In genomic region chr16:12904937-12905336, GRCm38 (mm10) we compare ENCODE assay signal across 28 mouse cellular contexts.
DNase-seq lines count a peak whose midpoint lies in the region; ATAC-seq and TF ChIP-seq lines count a peak whose summit lies in the region.
"Had no signal": no experiment of that assay in that cellular context is flagged by ENCODE, and none has a peak within 500 bp of the region (broad histone marks: within the 10 kb centered on the region; RNA-seq: fewer than 3 reads in every experiment).

No protein-coding gene starts in this region.

- intact Hi-C loops in heart, adult 2 months (cut with DNase I), result no loop called here

- no peaks in the 10 kb centered on the region for H3K79me2 ChIP-seq in heart, adult 2 months (replicated peaks; ENCODE audit: control insufficient read depth, insufficient read depth, low read length)

- ATAC-seq in liver, postnatal 0 days, result no peak
- ATAC-seq in liver, embryonic 12.5 days, result no peak
- no peak for ATAC-seq in stomach, postnatal 0 days (ENCODE audit: low FRiP score, low TSS enrichment)
- ATAC-seq in forebrain, embryonic 16.5 days, result no peak
- ATAC-seq: forebrain, embryonic 15.5 days had no signal

- H3K27ac ChIP-seq in heart, adult 2 months, result no peak overlapping the region
- H3K27ac ChIP-seq in liver, postnatal 0 days (ENCODE audit: low read depth), result no peak overlapping the region
- H3K27ac ChIP-seq in liver, embryonic 12.5 days, result no peak overlapping the region
- H3K27ac ChIP-seq in stomach, postnatal 0 days (replicated peaks), result no peak overlapping the region
- H3K27ac ChIP-seq in forebrain, embryonic 16.5 days (ENCODE audit: low read length), result no peak overlapping the region
- H3K27ac ChIP-seq: forebrain, embryonic 15.5 days; hindbrain, embryonic 13.5 days; kidney, embryonic 15.5 days; limb, embryonic 10.5 days; limb, embryonic 15.5 days; midbrain, embryonic 12.5 days; neural tube, embryonic 15.5 days; stomach, embryonic 15.5 days had no signal

- H3K4me2 ChIP-seq in liver, postnatal 0 days (ENCODE audit: low read depth, low read length), result no peak overlapping the region
- no peak overlapping the region for H3K4me2 ChIP-seq in liver, embryonic 12.5 days
- no peak overlapping the region for H3K4me2 ChIP-seq in stomach, postnatal 0 days (replicated peaks; ENCODE audit: low read depth)
- H3K4me2 ChIP-seq in forebrain, embryonic 16.5 days (ENCODE audit: low read length), result no peak overlapping the region
- H3K4me2 ChIP-seq: forebrain, embryonic 15.5 days; heart, embryonic 11.5 days; hindbrain, embryonic 13.5 days; kidney, embryonic 15.5 days; limb, embryonic 15.5 days; midbrain, embryonic 12.5 days; neural tube, embryonic 15.5 days; stomach, embryonic 15.5 days had no signal

- H3K4me3 ChIP-seq in heart, adult 2 months, result no peak overlapping the region
- H3K4me3 ChIP-seq in liver, postnatal 0 days (ENCODE audit: low read depth, low read length), result no peak overlapping the region
- no peak overlapping the region for H3K4me3 ChIP-seq in liver, embryonic 12.5 days
- H3K4me3 ChIP-seq in stomach, postnatal 0 days (ENCODE audit: low read depth, low read length), result no peak overlapping the region
- H3K4me3 ChIP-seq in forebrain, embryonic 16.5 days (replicated peaks; ENCODE audit: low read length), result no peak overlapping the region
- H3K4me3 ChIP-seq: forebrain, embryonic 15.5 days; hindbrain, embryonic 13.5 days; kidney, embryonic 15.5 days; limb, embryonic 10.5 days; limb, embryonic 15.5 days; megakaryocyte, embryonic 14.5 days; midbrain, embryonic 12.5 days; neural tube, embryonic 15.5 days; stomach, embryonic 15.5 days had no signal

- no peaks in the 10 kb centered on the region for H3K36me3 ChIP-seq in heart, adult 2 months (ENCODE audit: control insufficient read depth, insufficient read depth, low read length)
- no peaks in the 10 kb centered on the region for H3K36me3 ChIP-seq in liver, postnatal 0 days (replicated peaks; ENCODE audit: insufficient read depth, low read length)
- no peaks in the 10 kb centered on the region for H3K36me3 ChIP-seq in liver, embryonic 12.5 days
- H3K36me3 ChIP-seq in stomach, postnatal 0 days (ENCODE audit: control insufficient read depth, insufficient read depth, low read length), result no peaks in the 10 kb centered on the region
- H3K36me3 ChIP-seq in forebrain, embryonic 16.5 days (ENCODE audit: control insufficient read depth, insufficient read depth), result no peaks in the 10 kb centered on the region
- H3K36me3 ChIP-seq: forebrain, embryonic 15.5 days; G1E; hindbrain, embryonic 13.5 days; kidney, embryonic 15.5 days; limb, embryonic 10.5 days; limb, embryonic 15.5 days; midbrain, embryonic 12.5 days; neural tube, embryonic 15.5 days; stomach, embryonic 15.5 days had no signal

- no peak for TF ChIP-seq EP300 in heart, adult 2 months (IDR thresholded peaks at IDR 0.05; ENCODE audit: insufficient read depth, low read depth, low read length)
- no peak for TF ChIP-seq EP300 in liver, postnatal 0 days (IDR thresholded peaks at IDR 0.05; ENCODE audit: low read depth)
- TF ChIP-seq EP300 in stomach, postnatal 0 days (optimal IDR thresholded peaks at IDR 0.05), result no peak

- TF ChIP-seq CTCF in heart, adult 2 months (IDR thresholded peaks at IDR 0.05), result peak; percentile 13; the same call in 1 of the 2 replicates
- peak; percentile 29; the same call in 1 of the 2 replicates for TF ChIP-seq CTCF in liver, postnatal 0 days (IDR thresholded peaks at IDR 0.05; ENCODE audit: low read depth)
- TF ChIP-seq CTCF in stomach, postnatal 0 days (IDR thresholded peaks at IDR 0.05; ENCODE audit: low read depth), result peak; percentile 10; the same call in 1 of the 2 replicates

- no peaks in the 10 kb centered on the region for H3K4me1 ChIP-seq in heart, adult 2 months (ENCODE audit: control insufficient read depth, insufficient read depth, low read length)
- H3K4me1 ChIP-seq in liver, postnatal 0 days (ENCODE audit: insufficient read depth), result no peaks in the 10 kb centered on the region
- no peaks in the 10 kb centered on the region for H3K4me1 ChIP-seq in liver, embryonic 12.5 days
- no peaks in the 10 kb centered on the region for H3K4me1 ChIP-seq in stomach, postnatal 0 days (replicated peaks; ENCODE audit: control insufficient read depth, insufficient read depth)
- 0 out of 2 replicates have a peak, but pooled peaks cover 3% of the 10 kb centered on the region for H3K4me1 ChIP-seq in forebrain, embryonic 16.5 days (replicated peaks; ENCODE audit: control insufficient read depth, insufficient read depth, low read length)
- H3K4me1 ChIP-seq: kidney, embryonic 15.5 days; limb, embryonic 10.5 days; limb, embryonic 15.5 days; stomach, embryonic 15.5 days had no signal

- DNase-seq in heart, adult 2 months, result no peak
- no peak for DNase-seq in heart, adult 8-10 months (ENCODE audit: low spot score)
- DNase-seq in liver, postnatal 0 days, result no peak
- peak; percentile 58 for DNase-seq in R1 (ENCODE audit: low read depth, low spot score)
- no peak for DNase-seq in stomach, postnatal 0 days (ENCODE audit: low spot score)
- DNase-seq in adrenal gland, postnatal 4 days (ENCODE audit: low spot score in 2 of 2), result no peak
- DNase-seq: adrenal gland, postnatal 25 days; cerebellum, adult 18-20 months; cerebellum, postnatal 10 days; heart, postnatal 36 days; kidney, adult 18-20 months; kidney, postnatal 36 days; lung, postnatal 36 days; right cerebral cortex, postnatal 25 days; thymus, postnatal 14 days had no signal

- no peak for TF ChIP-seq POLR2A in heart, adult 2 months (IDR thresholded peaks at IDR 0.05; ENCODE audit: insufficient read depth, low read depth, low read length)

- no peak overlapping the region for H3K9ac ChIP-seq in heart, adult 2 months (ENCODE audit: low read depth, low read length)
- H3K9ac ChIP-seq in liver, postnatal 0 days (replicated peaks), result no peak overlapping the region
- no peak overlapping the region for H3K9ac ChIP-seq in liver, embryonic 12.5 days
- no peak overlapping the region for H3K9ac ChIP-seq in stomach, postnatal 0 days (ENCODE audit: low read length)
- H3K9ac ChIP-seq in forebrain, embryonic 16.5 days (replicated peaks; ENCODE audit: low read depth, low read length), result no peak overlapping the region
- H3K9ac ChIP-seq: forebrain, embryonic 15.5 days; hindbrain, embryonic 13.5 days; kidney, embryonic 15.5 days; limb, embryonic 15.5 days; midbrain, embryonic 12.5 days; neural tube, embryonic 15.5 days; stomach, embryonic 15.5 days had no signal

- H3K27me3 ChIP-seq in heart, adult 2 months (ENCODE audit: control insufficient read depth, insufficient read depth, low read length), result no peaks in the 10 kb centered on the region
- H3K27me3 ChIP-seq in liver, postnatal 0 days (ENCODE audit: insufficient read depth, low read length), result 0 out of 2 replicates have a peak, but pooled peaks cover 3% of the 10 kb centered on the region
- H3K27me3 ChIP-seq in liver, embryonic 12.5 days (replicated peaks), result no peaks in the 10 kb centered on the region
- no peaks in the 10 kb centered on the region for H3K27me3 ChIP-seq in stomach, postnatal 0 days (ENCODE audit: control insufficient read depth, insufficient read depth, low read length)
- H3K27me3 ChIP-seq in forebrain, embryonic 16.5 days (replicated peaks; ENCODE audit: control insufficient read depth, insufficient read depth, low read length), result no peaks in the 10 kb centered on the region
- H3K27me3 ChIP-seq: forebrain, embryonic 15.5 days; hindbrain, embryonic 13.5 days; kidney, embryonic 15.5 days; limb, embryonic 15.5 days; megakaryocyte, embryonic 14.5 days; midbrain, embryonic 12.5 days; neural tube, embryonic 15.5 days; stomach, embryonic 15.5 days had no signal

- H3K9me3 ChIP-seq in liver, postnatal 0 days (ENCODE audit: low read length), result no peaks in the 10 kb centered on the region
- H3K9me3 ChIP-seq in liver, embryonic 12.5 days (replicated peaks), result no peaks in the 10 kb centered on the region
- H3K9me3 ChIP-seq in stomach, postnatal 0 days (ENCODE audit: control insufficient read depth, low read length), result no peaks in the 10 kb centered on the region
- H3K9me3 ChIP-seq in forebrain, embryonic 16.5 days (ENCODE audit: control insufficient read depth, low read length), result no peaks in the 10 kb centered on the region
- H3K9me3 ChIP-seq: forebrain, embryonic 15.5 days; G1E; hindbrain, embryonic 13.5 days; kidney, embryonic 15.5 days; limb, embryonic 10.5 days; limb, embryonic 15.5 days; megakaryocyte, embryonic 14.5 days; midbrain, embryonic 12.5 days; neural tube, embryonic 15.5 days; stomach, embryonic 15.5 days had no signal

- WGBS in heart, adult 2 months, result 43% methylated on average over 1 of the region's 1 CpGs
- 35% methylated on average over 1 of the region's 1 CpGs for WGBS in liver, postnatal 0 days (ENCODE audit: insufficient replicate concordance)
- 19% methylated on average over 1 of the region's 1 CpGs for WGBS in liver, embryonic 12.5 days (ENCODE audit: insufficient replicate concordance)
- 57% methylated on average over 1 of the region's 1 CpGs for WGBS in stomach, postnatal 0 days
- WGBS in forebrain, embryonic 16.5 days, result 64% methylated on average over 1 of the region's 1 CpGs
